ENCODE assay signal across 8 mouse cellular contexts in genomic region chr8:77535026-77535595, GRCm38 (mm10). TPM values are rescaled to one million over a fixed set of nuclear protein-coding genes. Genes with fewer than 3 reads are reported as not detected.
DNase-seq lines count a peak whose midpoint lies in the region; ATAC-seq lines count a peak whose summit lies in the region.

No protein-coding gene starts in this region.

- no peaks in the 10 kb centered on the region for H3K4me1 ChIP-seq in neural tube, embryonic 12.5 days
- H3K4me1 ChIP-seq in midbrain, embryonic 16.5 days (ENCODE audit: control insufficient read depth, insufficient read depth, low read length), result no peaks in the 10 kb centered on the region

- peak; percentile 33; the same call in 1 of the 2 replicates for ATAC-seq in neural tube, embryonic 12.5 days (ENCODE audit: low FRiP score, low read depth)
- ATAC-seq in erythroid progenitor cell, adult 5-6 weeks (replicated peaks; ENCODE audit: low FRiP score, poor library complexity, severe bottlenecking), result peak; percentile 42; the same call in 1 of the 2 replicates
- ATAC-seq in midbrain, embryonic 16.5 days, result peak; percentile 86

- WGBS in neural tube, embryonic 12.5 days, result 89% methylated on average over 5 of the region's 5 CpGs
- WGBS in midbrain, embryonic 16.5 days, result 81% methylated on average over 5 of the region's 5 CpGs

- H3K36me3 ChIP-seq in neural tube, embryonic 12.5 days, result no peaks in the 10 kb centered on the region
- no peaks in the 10 kb centered on the region for H3K36me3 ChIP-seq in midbrain, embryonic 16.5 days (ENCODE audit: control insufficient read depth, insufficient read depth, low read length)

- H3K4me3 ChIP-seq in neural tube, embryonic 12.5 days, result no peak overlapping the region
- no peak overlapping the region for H3K4me3 ChIP-seq in midbrain, embryonic 16.5 days (ENCODE audit: low read depth, low read length)

- no peak for DNase-seq in neural tube, embryonic 10.5 days (ENCODE audit: extremely low spot score, low spot score)
- DNase-seq in adrenal gland, postnatal 14 days, result peak; percentile 84
- DNase-seq in induced T-regulatory cell, adult 2 months (ENCODE audit: low read depth), result peak; percentile 71
- peak; percentile 62 for DNase-seq in left cerebral cortex, postnatal 4 days
- no peak for DNase-seq in ovary, postnatal 14 days (ENCODE audit: low spot score)

- H3K9ac ChIP-seq in neural tube, embryonic 12.5 days, result no peak overlapping the region
- no peak overlapping the region for H3K9ac ChIP-seq in midbrain, embryonic 16.5 days (ENCODE audit: low read depth, low read length)

- H3K27ac ChIP-seq in neural tube, embryonic 12.5 days, result no peak overlapping the region
- no peak overlapping the region for H3K27ac ChIP-seq in midbrain, embryonic 16.5 days (ENCODE audit: low read length)

- H3K9me3 ChIP-seq in neural tube, embryonic 12.5 days, result no peaks in the 10 kb centered on the region
- no peaks in the 10 kb centered on the region for H3K9me3 ChIP-seq in midbrain, embryonic 16.5 days (replicated peaks; ENCODE audit: control insufficient read depth, low read length, poor library complexity, severe bottlenecking)

- H3K4me2 ChIP-seq in neural tube, embryonic 12.5 days (replicated peaks), result no peak overlapping the region
- H3K4me2 ChIP-seq in midbrain, embryonic 16.5 days (ENCODE audit: low read length), result no peak overlapping the region

- intact Hi-C loops in left cerebral cortex, postnatal 4 days (cut with DNase I), result no loop called here

- H3K27me3 ChIP-seq in neural tube, embryonic 12.5 days (replicated peaks), result no peaks in the 10 kb centered on the region
- no peaks in the 10 kb centered on the region for H3K27me3 ChIP-seq in midbrain, embryonic 16.5 days (ENCODE audit: control insufficient read depth, insufficient read depth, low read depth, low read length)

RNA-seq across cellular contexts. Expression of gene Prmt9, which starts 14.1 kb away (rescaled TPM):
- 23.0 and 23.7 TPM in 2 replicates for polyA plus RNA-seq in neural tube, embryonic 12.5 days (2016; fragmentation: Nextera tagmentation; extraction: Ambion mirVana)
- 18.0 and 19.1 TPM in 2 replicates for total RNA-seq in adrenal gland, postnatal 14 days (2021)
- 5.0 and 9.6 TPM in 2 replicates for total RNA-seq in erythroid progenitor cell, adult 5-6 weeks (2015; ENCODE audit: low replicate concordance)
- 3.9 and 5.6 TPM in 2 replicates for total RNA-seq in erythroid progenitor cell, adult 5-6 weeks (2017; ENCODE audit: low replicate concordance)
- 10 to 100 TPM; 28.0 to 29.4 TPM for total RNA-seq in left cerebral cortex, postnatal 4 days (2021)
- polyA plus RNA-seq in midbrain, embryonic 16.5 days (2015; fragmentation: Nextera tagmentation; extraction: Ambion mirVana), result 25.6 and 28.3 TPM in 2 replicates

RNA-seq across cellular contexts. Expression of gene Arhgap10, which starts 17.4 kb away (rescaled TPM):
- 12.1 and 12.6 TPM in 2 replicates for polyA plus RNA-seq in neural tube, embryonic 12.5 days (2016; fragmentation: Nextera tagmentation; extraction: Ambion mirVana)
- total RNA-seq in adrenal gland, postnatal 14 days (2021), result 20.6 and 22.9 TPM in 2 replicates
- total RNA-seq in erythroid progenitor cell, adult 5-6 weeks (2015; ENCODE audit: low replicate concordance), result 0.84 and 1.1 TPM in 2 replicates
- 3.5 and 3.9 TPM in 2 replicates for total RNA-seq in erythroid progenitor cell, adult 5-6 weeks (2017; ENCODE audit: low replicate concordance)
- 1 to 10 TPM; 6.5 to 6.6 TPM for total RNA-seq in left cerebral cortex, postnatal 4 days (2021)
- polyA plus RNA-seq in midbrain, embryonic 16.5 days (2015; fragmentation: Nextera tagmentation; extraction: Ambion mirVana), result 2.8 and 3.0 TPM in 2 replicates

Comparison
In these comparisons a context has a peak if more than half of its experiments do, and no peak if none do; other contexts are left out.
1. ATAC-seq: peak in every context shown above with its lines; median percentile 86 in midbrain, embryonic 16.5 days; 42 in erythroid progenitor cell, adult 5-6 weeks; 33 in neural tube, embryonic 12.5 days.
2. DNase-seq: peak in adrenal gland, postnatal 14 days (single experiment), induced T-regulatory cell, adult 2 months (single experiment) and left cerebral cortex, postnatal 4 days (single experiment); none in neural tube, embryonic 10.5 days (single experiment) and ovary, postnatal 14 days (single experiment).